Mouse (Mus musculus) skeletal muscle tissue, adult 2 months (tissue): ENCODE data around the gene Ppp1r36.
A peak's percentile ranks its signal among the peaks of the same experiment; 100 is the strongest.
"Not testable (repeated sequence)": the region's sequence is repeated elsewhere in the genome, so short reads cannot be mapped to it uniquely, and the experiment has no call there.

Source experiments
- DNase-seq: peaks from one replicate; pipeline ENCODE4 v3.0.0-alpha.2; 2012; ENCODE audit warnings: low read depth, low spot score

Ppp1r36 gene

DNA sequence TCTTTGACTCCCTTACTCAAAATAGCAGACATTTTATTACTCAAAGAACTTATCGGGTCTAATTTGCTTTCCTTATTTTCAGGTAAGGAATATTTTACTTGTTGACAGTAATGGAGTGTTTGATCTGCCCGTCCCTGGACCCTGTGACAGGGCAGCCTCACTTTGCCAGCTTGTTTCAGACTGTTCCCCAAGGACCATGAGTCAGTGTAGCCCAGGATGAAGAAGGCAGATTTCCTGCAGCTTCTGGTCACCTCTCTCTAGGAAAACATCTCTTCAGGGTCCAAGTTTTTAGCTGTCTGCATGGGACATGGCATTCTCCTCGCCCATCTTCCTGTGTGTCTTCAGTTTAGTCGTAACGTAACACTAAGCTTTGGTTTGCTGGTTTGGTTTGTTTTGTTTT is 20.1 kb upstream of the Ppp1r36 start:
- no peak for DNase-seq

GRCm38 (mm10) chr12:76401674-76402073 is 15.7 kb upstream of the Ppp1r36 start:
- DNase-seq = no peak

- DNase-seq = no peak
Observed at GRCm38 (mm10) chr12:76402991-76403885, 14.1 kb upstream of the Ppp1r36 start.

DNA sequence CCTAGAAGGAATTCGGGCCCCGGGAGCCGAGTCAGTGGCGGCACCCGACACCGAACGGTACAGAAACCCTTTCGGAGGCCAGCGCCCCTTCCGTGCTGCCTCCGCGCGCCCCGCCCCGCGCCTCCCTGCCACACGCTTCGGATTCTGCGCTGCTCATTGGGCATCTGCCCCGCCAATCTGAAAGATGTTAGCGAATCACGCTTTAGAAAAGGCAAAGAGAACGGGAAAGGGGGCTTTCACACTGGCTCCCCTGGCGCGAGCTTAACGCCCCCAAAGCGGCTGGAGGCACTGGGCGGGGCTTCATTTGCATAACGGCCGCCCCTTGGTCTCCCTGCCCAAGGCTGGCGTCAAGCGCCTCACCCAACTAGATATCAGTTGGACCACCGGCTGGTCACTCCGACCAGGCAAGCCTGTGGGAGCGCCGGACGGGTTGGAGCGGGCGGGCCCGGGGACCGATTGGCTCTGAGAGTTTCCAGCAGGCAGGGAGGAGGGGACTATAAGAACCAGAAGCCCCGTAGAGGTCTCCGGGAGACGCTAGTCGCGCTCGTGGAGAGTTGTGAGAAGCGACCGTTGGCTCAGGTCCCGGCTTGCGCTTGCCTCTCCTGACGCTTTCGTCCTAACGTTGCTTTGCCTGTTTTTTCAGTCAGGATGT is 13.3 kb upstream of the Ppp1r36 start, which contains the start of gene Hspa2:
Gene Hspa2 (plus strand): TSS at position 291 of the 652 bp plus-strand sequence.
- DNase-seq = peak; percentile 99

GRCm38 (mm10) chr12:76404836-76405182 is 12.5 kb upstream of the Ppp1r36 start:
- no peak for DNase-seq

DNA sequence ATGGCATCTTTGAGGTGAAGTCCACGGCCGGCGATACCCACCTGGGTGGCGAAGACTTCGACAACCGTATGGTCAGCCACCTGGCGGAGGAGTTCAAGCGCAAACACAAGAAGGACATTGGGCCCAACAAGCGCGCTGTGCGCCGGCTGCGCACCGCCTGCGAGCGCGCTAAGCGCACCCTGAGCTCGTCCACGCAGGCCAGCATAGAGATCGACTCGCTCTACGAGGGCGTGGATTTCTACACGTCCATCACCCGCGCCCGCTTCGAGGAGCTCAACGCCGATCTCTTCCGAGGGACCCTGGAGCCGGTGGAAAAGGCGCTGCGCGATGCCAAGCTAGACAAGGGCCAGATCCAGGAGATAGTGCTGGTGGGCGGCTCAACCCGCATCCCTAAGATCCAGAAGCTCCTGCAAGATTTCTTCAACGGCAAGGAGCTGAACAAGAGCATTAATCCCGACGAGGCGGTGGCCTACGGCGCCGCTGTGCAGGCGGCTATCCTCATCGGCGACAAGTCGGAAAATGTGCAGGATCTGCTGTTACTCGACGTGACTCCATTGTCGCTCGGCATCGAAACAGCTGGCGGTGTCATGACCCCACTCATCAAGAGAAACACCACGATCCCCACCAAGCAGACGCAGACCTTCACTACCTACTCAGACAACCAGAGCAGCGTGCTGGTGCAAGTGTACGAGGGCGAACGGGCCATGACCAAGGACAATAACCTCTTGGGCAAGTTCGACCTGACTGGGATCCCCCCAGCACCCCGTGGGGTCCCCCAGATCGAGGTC is 12.0 kb upstream of the Ppp1r36 start:
- no peak for DNase-seq

DNA sequence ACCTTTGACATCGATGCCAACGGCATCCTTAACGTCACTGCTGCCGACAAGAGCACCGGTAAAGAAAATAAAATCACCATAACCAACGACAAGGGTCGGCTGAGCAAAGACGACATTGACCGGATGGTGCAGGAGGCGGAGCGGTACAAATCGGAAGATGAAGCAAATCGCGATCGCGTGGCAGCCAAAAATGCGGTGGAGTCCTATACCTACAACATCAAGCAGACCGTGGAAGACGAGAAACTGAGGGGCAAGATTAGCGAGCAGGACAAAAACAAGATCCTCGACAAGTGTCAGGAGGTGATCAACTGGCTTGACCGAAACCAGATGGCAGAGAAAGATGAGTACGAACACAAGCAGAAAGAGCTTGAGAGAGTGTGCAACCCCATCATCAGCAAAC is 11.4 kb upstream of the Ppp1r36 start:
- no peak for DNase-seq

DNA sequence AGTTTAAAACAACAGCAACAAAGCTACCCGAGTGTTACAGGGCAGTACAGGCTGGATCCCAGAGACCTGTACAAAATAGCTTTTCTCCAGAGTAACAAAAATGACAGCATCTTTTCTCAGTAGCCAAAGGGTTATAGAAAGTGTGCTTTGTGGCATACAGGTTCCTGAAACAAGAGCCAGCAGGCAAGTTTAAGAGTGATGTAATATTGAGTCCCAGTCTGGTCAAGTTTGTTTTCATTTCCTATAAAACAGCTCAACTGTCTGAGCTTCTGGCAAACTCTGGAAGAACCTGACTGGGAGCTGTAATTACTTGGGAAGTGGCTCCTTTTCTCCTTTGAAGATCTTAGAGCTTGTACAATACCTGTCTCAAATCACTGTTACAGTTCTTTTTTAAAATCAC is 10.2 kb upstream of the Ppp1r36 start:
- no peak for DNase-seq

- DNase-seq = no peak
Observed at GRCm38 (mm10) chr12:76409166-76409565, 8.2 kb upstream of the Ppp1r36 start.

- DNase-seq = no peak
Observed at GRCm38 (mm10) chr12:76415383-76416010, 1.8 kb upstream of the Ppp1r36 start.

DNA sequence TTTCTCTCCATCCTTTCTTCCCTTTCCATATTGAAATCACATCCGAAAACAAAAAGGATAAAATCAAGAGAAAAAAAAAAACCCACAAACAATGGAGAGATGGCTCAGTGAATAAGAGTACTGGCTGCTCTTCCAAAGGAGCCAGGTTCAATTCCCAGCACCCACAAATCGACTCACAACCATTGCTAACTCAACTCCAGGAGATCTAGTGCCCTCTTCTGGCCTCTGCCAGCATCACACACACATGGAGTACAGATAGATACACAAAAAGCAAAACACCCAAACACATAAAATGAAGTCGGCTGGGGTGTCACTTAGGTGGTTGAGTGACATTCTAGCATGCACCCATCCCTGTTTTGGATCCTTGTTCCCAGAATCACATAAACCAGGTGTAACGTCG is 1.0 kb downstream of the Ppp1r36 start:
- DNase-seq = no peak

- DNase-seq = no peak
Observed at GRCm38 (mm10) chr12:76425256-76425655, 7.9 kb downstream of the Ppp1r36 start.

GRCm38 (mm10) chr12:76427546-76427945 is 10.2 kb downstream of the Ppp1r36 start:
- DNase-seq = no peak

GRCm38 (mm10) chr12:76430879-76431406 is 13.6 kb downstream of the Ppp1r36 start:
- peak; percentile 36 for DNase-seq

DNA sequence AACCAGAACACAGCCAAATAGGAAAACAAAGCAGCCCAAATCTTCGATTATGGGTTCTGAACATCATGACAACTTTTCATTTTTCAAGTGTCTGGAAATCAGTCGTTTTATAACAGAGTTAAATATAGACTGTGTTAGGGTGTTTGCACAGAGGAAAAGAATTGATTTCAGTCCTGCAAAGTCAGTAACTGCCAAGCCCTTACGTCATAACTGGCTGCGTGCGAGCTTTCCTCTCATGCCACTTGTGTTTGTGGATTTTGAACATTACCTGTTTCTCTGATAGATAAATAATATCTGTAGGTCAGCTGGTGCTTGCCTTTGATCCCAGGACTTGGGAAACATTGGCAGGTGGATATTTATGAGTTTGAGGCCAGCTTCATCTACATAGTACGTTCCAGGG is 14.1 kb downstream of the Ppp1r36 start:
- peak; percentile 10 for DNase-seq

DNA sequence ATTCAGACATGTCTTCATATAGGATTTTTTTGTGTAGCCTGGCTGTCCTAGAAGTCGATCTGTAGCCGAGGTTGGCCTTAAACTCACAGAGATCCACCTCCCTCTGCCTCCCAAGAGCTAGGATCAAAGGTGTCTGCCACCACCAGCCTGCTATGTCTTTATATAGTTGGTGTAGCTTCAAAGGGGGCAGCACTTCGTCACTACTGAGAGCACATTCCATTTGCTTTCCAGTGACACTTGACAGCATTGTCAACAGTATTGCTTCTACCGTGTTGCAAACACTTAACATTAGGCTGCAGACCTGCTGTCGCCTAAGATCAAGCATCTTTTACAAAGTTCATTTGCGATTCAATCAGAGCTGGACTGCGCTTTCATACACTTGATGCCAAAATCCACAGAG is 16.8 kb downstream of the Ppp1r36 start:
- DNase-seq = no peak

DNA sequence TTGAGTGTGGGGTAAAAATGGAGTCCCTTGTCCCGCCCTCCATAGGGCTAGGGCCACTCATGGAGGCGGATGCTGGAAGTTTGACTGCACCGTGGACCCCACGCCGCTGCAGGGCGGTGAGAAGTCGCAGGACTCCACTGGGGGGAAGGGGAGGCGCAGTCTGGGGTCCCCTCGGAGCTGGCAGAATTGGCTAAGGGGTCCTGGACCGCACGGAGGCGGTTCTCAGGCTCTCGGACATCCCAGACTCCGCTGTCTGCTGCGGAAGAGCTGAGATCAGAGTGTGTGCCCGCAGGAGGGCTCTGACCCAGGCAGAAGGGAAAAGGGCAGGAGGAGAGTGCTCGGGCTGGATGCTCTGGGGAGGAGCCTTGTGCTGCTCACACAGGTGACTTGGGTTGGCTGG is 17.7 kb downstream of the Ppp1r36 start:
- no peak for DNase-seq

GRCm38 (mm10) chr12:76435549-76435948 is 18.2 kb downstream of the Ppp1r36 start:
- DNase-seq = no peak

DNA sequence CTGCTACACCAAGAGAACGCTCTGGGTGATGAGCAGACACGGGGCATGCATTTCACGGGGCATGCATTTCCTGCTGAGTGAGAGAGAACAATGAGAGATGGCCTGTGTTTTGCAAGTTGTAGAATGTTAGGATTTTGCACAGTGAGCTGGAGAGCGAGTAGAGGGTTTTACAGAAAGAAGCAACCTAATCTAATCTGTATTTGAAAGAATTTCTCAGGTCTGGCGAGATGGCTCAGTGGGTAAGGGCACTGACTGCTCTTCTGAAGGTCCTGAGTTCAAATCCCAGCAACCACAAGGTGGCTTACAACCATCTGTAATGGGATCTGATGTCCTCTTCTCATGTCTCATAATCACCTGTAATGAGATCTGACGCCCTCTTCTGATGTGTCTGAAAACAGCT is 26.1 kb downstream of the Ppp1r36 start:
- not testable (repeated sequence) for DNase-seq

DNA sequence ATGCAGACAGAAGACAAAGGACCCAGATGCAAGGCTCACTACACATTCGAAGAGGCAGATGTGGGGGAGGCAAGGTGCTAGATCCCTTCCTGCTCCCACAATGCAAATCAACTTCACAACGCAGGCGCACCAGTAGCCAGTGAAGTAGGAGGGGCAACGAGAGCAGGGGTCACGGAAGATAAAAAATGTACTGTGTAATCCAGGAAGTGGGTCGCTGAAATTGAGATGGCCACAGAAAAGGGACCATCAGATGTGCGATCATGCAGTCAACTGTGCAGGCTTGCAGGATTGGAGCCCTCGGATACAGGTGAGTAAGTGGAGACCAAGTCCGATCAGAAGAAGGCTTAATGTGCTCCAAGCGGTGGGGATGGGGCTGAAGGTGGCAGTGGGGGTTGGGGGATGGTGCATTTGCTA is 27.0 kb downstream of the Ppp1r36 start:
- DNase-seq = no peak

DNA sequence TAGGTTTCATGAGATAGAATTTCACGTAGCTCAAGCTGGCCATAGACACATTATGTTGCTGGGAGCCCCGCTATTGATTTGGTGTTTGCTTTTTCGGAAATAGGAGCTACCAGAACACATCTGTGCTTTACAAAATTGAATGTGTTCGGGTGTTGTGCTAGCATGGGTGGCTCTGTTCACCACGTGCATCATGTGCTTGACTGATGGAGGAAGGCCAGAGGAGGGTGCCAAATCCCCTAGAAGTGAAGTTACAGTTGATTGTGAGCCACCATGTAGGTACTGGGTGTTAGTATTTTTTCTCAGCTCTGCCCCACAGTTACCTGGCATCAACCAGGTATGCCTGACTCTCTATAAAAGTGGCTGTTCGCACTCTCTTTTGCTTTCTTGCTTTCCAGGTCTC is 27.5 kb downstream of the Ppp1r36 start:
- no peak for DNase-seq

DNA sequence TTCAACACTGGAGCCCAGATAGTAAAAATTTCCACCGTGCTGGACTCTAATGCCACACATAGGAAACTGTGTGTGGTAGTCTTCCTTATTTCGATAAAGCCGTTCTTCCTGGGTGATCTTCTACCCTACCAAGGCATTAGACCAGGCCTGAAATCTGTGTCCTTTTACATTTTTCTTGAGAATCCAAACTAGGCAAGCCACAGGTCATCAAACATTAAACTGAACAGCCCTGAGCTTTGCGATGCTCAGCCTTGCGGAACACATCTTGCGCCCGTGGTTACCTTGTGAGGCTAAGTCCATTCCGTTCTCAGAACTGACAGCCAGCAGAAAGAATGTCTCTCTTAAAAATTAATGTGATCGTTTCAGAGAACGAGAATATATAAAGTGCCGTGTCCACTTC is 28.9 kb downstream of the Ppp1r36 start:
- DNase-seq = no peak
